Mouse (Mus musculus): Measurements from ENCODE around the gene Tnfsf18. TPM values are rescaled to one million over a fixed set of nuclear protein-coding genes. Genes with fewer than 3 reads are reported as not detected.

The Tnfsf18 gene
- polyA plus RNA-seq, 1 experiment from 2014 or later, result not detected

- H3K9ac ChIP-seq (replicated peaks), result no peak overlapping the region
- WGBS (ENCODE audit: insufficient replicate concordance), result 58% methylated on average over 2 of the region's 2 CpGs
- no peak for DNase-seq
- no peaks in the 10 kb centered on the region for H3K36me3 ChIP-seq (replicated peaks; ENCODE audit: insufficient read depth, low read length)
- H3K27ac ChIP-seq (ENCODE audit: low read depth), result no peak overlapping the region
- H3K4me2 ChIP-seq (ENCODE audit: low read depth, low read length), result no peak overlapping the region
- no peak overlapping the region for H3K4me3 ChIP-seq (ENCODE audit: low read depth, low read length)
- no peaks in the 10 kb centered on the region for H3K9me3 ChIP-seq (ENCODE audit: low read length)
- no peaks in the 10 kb centered on the region for H3K27me3 ChIP-seq (ENCODE audit: insufficient read depth, low read length)
- no peaks in the 10 kb centered on the region for H3K4me1 ChIP-seq (ENCODE audit: insufficient read depth)
- no peak for TF ChIP-seq CTCF (IDR thresholded peaks at IDR 0.05; ENCODE audit: low read depth)
- TF ChIP-seq EP300 (IDR thresholded peaks at IDR 0.05; ENCODE audit: low read depth), result no peak
- ATAC-seq, result no peak
Observed at GRCm38 (mm10) chr1:161552098-161552497, 57.6 kb downstream of the Tnfsf18 start.

Other genes with a start within 250 kb of the Tnfsf18 start
- 516 and 560 TPM in 2 replicates for gene Prdx6, start 243.4 kb upstream of the Tnfsf18 start, polyA plus RNA-seq (2015; fragmentation: Nextera tagmentation; extraction: Ambion mirVana)
- gene Tnfsf4, start 99.2 kb upstream of the Tnfsf18 start, polyA plus RNA-seq (2015; fragmentation: Nextera tagmentation; extraction: Ambion mirVana), result not detected in 2 replicates

All from liver, postnatal 0 days (tissue).